Mouse (Mus musculus) c-Kit-positive CD71-negative TER-119-negative erythroid progenitor cells, embryonic 14.5 days (primary cell): Measurements from ENCODE around the gene Dimt1.
"Not testable (repeated sequence)": the region's sequence is repeated elsewhere in the genome, so short reads cannot be mapped to it uniquely, and the experiment has no call there.

Experiments
- DNase-seq: peaks from one replicate; pipeline ENCODE4 v3.0.0-alpha.2; 2013; ENCODE audit warnings: low read depth

Dimt1 gene

DNA sequence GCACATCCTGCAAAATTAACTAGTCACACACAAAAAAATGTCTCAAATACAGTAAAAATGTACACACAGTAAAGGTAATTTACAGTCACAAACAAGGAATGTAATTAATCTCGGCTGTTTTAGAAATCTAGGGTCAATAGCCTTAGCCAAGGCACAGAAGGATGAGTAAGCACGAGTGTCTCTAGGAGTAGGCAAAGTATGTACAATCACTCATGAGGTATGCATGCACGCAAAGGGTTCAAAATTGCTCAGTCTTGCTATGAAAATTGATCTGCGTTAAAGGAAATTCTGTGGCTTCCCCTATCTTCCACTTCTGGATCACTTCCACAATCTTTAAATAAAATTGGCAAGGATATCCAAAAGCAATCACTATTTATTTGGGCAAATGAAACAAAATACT, 14.6 kb downstream of the Dimt1 start:
- DNase-seq, result no peak

- DNase-seq, result no peak
Measured at GRCm38 (mm10) chr13:106996891-106997290, 50.0 kb downstream of the Dimt1 start.

DNA sequence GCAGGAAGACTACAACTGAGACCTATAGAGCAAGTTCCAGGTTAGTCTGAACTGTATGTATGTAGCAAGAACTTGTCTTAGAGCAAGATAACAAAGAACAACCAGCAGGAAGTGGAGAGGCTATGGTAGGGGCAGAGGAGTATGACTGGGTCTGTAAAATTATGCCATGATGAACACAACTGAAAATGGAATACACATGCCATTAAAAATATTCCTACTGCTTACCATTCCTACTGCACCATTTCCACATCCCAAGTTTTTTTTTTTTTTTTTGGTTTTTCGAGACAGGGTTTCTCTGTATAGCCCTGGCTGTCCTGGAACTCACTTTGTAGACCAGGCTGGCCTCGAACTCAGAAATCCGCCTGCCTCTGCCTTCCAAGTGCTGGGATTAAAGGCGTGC, 50.6 kb downstream of the Dimt1 start:
- DNase-seq, result not testable (repeated sequence)

DNA sequence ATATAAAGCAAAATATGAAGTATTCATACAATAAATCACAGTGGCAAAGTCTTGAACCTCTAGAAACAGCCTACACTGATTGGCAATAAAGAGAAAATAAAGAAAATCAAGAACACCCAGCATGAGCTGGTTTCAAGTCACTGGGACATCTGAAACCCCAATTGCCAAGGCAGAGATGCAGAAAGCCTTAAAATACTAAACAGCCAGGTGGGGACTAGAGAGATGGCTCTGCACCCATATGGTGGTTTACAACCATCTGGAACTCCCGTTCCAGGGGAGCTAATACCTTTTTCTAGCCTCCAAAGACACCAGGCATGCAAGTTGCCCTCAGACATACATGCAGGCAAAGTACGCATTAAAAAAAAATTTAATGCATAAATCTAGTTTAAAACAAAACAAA, 51.1 kb downstream of the Dimt1 start:
- DNase-seq, result no peak

DNA sequence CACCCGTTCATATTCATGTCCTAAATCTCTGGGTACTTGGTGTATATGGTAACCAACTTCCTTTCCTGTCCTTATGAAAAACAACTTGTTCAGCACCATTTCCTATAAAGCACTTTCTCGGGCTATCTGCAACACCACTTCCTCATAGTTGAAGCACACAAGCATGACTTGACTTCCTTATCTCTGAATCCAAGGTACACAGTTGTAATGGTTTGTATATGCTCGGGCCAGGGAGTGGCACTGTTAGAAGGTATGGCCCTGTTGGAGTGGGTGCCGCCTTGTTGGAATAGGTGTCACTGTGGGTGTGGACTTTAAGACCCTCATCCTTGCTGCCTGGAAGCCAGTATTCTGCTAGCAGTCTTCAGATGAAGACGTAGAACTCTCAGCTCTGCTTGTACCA, 51.7 kb downstream of the Dimt1 start:
- DNase-seq, result peak; percentile 44

DNA sequence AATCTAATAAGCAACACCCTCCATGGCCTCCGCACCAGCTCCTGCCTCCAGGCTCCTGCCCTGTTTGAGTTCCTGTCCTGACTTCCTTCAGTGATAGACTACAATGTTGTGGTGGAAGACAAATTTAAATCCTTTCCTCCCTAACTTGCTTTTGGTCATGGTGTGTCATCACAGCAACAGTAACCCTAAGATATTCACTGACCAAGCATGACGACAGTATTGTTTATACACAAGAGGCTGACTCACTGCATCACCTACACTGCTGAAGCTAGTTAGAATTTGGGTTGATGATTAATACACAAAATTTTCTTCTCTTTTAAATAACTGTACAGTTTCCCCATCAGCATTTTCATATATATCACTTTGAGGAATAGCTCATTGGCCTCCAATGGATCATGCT, 56.3 kb downstream of the Dimt1 start:
- no peak for DNase-seq

- DNase-seq, result no peak
Measured at GRCm38 (mm10) chr13:107008174-107008573, 61.2 kb downstream of the Dimt1 start.
